Mouse (Mus musculus): Measurements from ENCODE around the gene Shroom3. TPM values are rescaled to one million over a fixed set of nuclear protein-coding genes. Genes with fewer than 3 reads are reported as not detected.

The Shroom3 gene
- polyA plus RNA-seq, 1 experiment: 1.3 TPM

DNA sequence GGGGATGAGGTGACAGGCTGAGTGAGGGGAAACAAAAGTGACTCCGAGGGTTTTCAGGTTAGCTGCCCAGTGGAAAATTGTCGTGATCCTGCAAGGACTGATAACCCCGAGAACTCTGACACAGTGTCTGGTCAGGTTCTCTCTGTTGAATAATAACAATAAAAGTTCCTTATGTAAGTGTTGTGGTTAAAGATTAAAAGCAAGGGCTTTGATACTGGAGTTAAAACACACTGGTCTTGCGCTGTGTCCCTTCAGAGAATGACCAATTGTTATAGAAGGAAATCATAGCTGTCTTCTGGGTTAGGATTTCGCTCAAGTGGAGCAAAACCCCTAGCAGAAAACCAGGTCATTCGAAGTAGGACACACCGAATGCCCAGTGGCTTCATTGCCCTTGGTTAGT, 140.3 kb downstream of the Shroom3 start:
- Histone ChIP-seq H3K4me1 (ENCODE audit: control insufficient read depth, insufficient read depth, low read length) (no peaks in the 10 kb centered on the region), H3K27ac (ENCODE audit: control insufficient read depth, insufficient read depth, low read depth, low read length, poor library complexity) (no peak overlapping the region), H3K4me3 (replicated peaks; ENCODE audit: control insufficient read depth, low read depth, low read length) (no peak overlapping the region)
- TF ChIP-seq CTCF (IDR thresholded peaks at IDR 0.05; ENCODE audit: control insufficient read depth, insufficient read depth, low read length) (no peak), POLR2A (IDR thresholded peaks at IDR 0.05; ENCODE audit: borderline replicate concordance, control insufficient read depth, low read depth, low read length) (no peak)
- WGBS: 87% methylated on average over 7 of the region's 7 CpGs

DNA sequence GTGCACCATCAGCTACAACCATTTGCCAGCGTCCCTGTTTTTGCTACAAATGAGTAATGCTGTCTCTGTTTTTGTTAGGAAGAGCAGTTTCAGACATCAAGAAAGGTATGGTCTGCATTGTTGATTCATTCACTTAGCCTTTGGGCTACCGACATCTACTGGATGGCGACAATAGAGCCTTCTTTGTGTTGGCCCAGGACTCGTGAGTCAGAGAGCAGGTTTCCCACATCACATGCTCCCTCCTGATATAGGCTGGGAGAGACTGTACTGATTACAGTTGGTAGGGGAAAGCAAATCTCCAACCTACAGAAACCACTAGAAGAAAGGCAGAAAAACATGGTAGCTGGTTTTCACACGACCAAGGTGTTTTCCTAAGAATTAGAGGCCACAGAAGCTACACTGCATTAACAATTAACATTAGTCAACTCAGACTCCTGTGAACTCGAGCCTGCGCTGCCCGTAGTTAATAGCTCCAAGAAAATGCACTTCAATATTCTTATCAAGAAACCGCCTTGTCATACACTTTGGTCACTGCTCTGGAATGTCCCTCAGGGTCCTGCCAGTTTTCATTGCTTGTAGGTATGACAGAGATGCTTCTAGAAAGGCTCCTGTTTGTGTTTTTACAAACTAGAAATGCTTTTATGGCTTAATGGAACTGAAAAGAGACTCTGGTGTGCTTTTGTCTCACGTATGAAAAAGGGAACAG, 141.2 kb downstream of the Shroom3 start:
- no peaks in the 10 kb centered on the region for H3K4me1 ChIP-seq (ENCODE audit: control insufficient read depth, insufficient read depth, low read length)

DNA sequence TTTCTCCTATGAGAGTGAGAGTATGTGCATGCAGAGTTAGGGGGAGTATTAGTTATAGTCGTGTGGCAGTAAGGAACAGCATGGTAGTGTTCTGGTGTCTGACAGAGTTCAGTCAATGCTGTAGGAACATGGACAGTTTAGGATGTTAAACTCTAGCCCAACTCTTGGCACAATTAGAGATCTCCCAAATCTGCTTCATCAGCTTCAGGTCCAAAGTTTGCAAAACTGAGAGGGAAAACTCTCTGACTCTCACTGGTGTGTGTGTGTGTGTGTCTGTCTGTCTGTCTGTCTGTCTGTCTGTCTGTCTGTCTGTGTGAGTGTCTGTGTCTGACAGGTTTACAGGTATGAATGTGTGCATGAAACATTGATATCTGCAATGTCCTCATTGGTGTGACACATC, 147.2 kb downstream of the Shroom3 start:
- Histone ChIP-seq H3K4me1 (ENCODE audit: control insufficient read depth, insufficient read depth, low read length) (no peaks in the 10 kb centered on the region), H3K4me3 (replicated peaks; ENCODE audit: control insufficient read depth, low read depth, low read length) (no peak overlapping the region), H3K27ac (ENCODE audit: control insufficient read depth, insufficient read depth, low read depth, low read length, poor library complexity) (no peak overlapping the region)
- 55% methylated on average over 1 of the region's 1 CpGs for WGBS
- TF ChIP-seq POLR2A (IDR thresholded peaks at IDR 0.05; ENCODE audit: borderline replicate concordance, control insufficient read depth, low read depth, low read length) (no peak), CTCF (IDR thresholded peaks at IDR 0.05; ENCODE audit: control insufficient read depth, insufficient read depth, low read length) (no peak)

More for the DNA sequence above, 141.2 kb downstream of the Shroom3 start:
- H3K27ac ChIP-seq (ENCODE audit: control insufficient read depth, insufficient read depth, low read depth, low read length, poor library complexity): no peak overlapping the region
- H3K4me3 ChIP-seq (replicated peaks; ENCODE audit: control insufficient read depth, low read depth, low read length): no peak overlapping the region
- 72% methylated on average over 10 of the region's 10 CpGs for WGBS
- TF ChIP-seq CTCF (IDR thresholded peaks at IDR 0.05; ENCODE audit: control insufficient read depth, insufficient read depth, low read length): no peak
- no peak for TF ChIP-seq POLR2A (IDR thresholded peaks at IDR 0.05; ENCODE audit: borderline replicate concordance, control insufficient read depth, low read depth, low read length)

DNA sequence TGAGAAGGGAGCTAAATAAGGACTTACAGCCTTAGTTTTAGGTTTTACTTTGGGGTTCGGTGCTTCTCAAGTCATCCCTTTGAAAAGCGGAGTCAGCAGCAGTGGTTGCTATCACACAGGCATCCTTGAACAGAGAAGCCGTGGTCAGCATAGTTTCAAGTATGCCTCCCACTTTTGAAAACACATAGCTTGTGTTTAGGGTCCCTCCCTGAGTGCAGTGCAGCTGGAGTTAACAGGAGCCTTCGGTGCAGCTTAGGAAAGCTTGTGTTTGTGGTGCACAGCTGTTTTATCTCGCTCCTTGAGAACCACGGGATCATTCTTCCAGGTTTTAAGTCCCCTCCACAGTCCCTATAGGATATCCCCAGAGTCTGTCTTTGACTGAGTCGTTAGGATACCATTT, 151.3 kb downstream of the Shroom3 start:
- Histone ChIP-seq H3K4me3 (replicated peaks; ENCODE audit: control insufficient read depth, low read depth, low read length) (no peak overlapping the region), H3K4me1 (ENCODE audit: control insufficient read depth, insufficient read depth, low read length) (no peaks in the 10 kb centered on the region), H3K27ac (ENCODE audit: control insufficient read depth, insufficient read depth, low read depth, low read length, poor library complexity) (no peak overlapping the region)
- 77% methylated on average over 7 of the region's 7 CpGs for WGBS
- TF ChIP-seq CTCF (IDR thresholded peaks at IDR 0.05; ENCODE audit: control insufficient read depth, insufficient read depth, low read length): no peak
- TF ChIP-seq POLR2A (IDR thresholded peaks at IDR 0.05; ENCODE audit: borderline replicate concordance, control insufficient read depth, low read depth, low read length): no peak

DNA sequence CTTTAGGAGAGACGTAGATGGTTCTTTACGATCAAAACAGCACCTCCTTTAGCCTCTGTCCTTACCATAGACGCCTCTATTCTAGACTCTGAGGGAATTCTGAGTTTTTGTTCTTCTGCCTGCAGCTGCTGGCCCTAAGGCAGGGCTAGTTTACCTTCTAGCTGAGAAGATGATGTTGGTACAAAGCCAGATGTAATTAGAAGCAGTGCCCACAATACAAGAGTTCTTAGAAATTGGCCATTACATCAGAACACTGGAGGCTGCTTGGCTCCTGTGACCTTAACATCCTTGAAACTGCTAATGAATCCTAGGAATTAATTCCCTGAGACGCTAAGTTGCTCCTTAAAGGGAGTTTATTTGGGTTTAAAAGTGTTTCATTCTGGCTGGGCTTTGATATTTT, 154.1 kb downstream of the Shroom3 start:
- no peaks in the 10 kb centered on the region for H3K4me1 ChIP-seq (ENCODE audit: control insufficient read depth, insufficient read depth, low read length)
- 82% methylated on average over 4 of the region's 4 CpGs for WGBS
- no peak for TF ChIP-seq CTCF (IDR thresholded peaks at IDR 0.05; ENCODE audit: control insufficient read depth, insufficient read depth, low read length)
- no peak for TF ChIP-seq POLR2A (IDR thresholded peaks at IDR 0.05; ENCODE audit: borderline replicate concordance, control insufficient read depth, low read depth, low read length)
- H3K4me3 ChIP-seq (replicated peaks; ENCODE audit: control insufficient read depth, low read depth, low read length): no peak overlapping the region
- H3K27ac ChIP-seq (ENCODE audit: control insufficient read depth, insufficient read depth, low read depth, low read length, poor library complexity): no peak overlapping the region

DNA sequence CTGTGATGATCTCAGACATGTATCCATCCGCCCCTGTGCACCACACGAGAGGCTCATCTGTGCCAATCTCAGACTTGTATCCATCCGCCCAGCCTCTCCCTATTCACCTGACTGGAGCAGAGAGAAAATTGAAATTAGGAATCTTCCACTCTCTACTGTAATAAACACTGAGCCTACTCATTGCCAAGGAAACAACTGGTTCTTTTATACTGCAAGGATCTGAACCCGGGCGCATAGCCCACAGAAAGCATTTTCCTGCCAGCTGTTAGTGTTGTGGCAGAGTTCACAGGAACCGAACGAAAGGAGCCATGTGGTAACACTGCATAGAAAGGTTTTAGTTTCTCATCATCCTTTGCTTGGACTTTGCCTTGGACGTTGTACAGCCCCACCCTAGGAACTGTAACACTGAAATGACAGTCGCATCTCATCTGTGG, 155.1 kb downstream of the Shroom3 start:
- TF ChIP-seq CTCF (IDR thresholded peaks at IDR 0.05; ENCODE audit: control insufficient read depth, insufficient read depth, low read length): no peak
- TF ChIP-seq POLR2A (IDR thresholded peaks at IDR 0.05; ENCODE audit: borderline replicate concordance, control insufficient read depth, low read depth, low read length): no peak
- 69% methylated on average over 9 of the region's 9 CpGs for WGBS
- Histone ChIP-seq H3K4me3 (replicated peaks; ENCODE audit: control insufficient read depth, low read depth, low read length) (no peak overlapping the region), H3K27ac (ENCODE audit: control insufficient read depth, insufficient read depth, low read depth, low read length, poor library complexity) (no peak overlapping the region), H3K4me1 (ENCODE audit: control insufficient read depth, insufficient read depth, low read length) (no peaks in the 10 kb centered on the region)

DNA sequence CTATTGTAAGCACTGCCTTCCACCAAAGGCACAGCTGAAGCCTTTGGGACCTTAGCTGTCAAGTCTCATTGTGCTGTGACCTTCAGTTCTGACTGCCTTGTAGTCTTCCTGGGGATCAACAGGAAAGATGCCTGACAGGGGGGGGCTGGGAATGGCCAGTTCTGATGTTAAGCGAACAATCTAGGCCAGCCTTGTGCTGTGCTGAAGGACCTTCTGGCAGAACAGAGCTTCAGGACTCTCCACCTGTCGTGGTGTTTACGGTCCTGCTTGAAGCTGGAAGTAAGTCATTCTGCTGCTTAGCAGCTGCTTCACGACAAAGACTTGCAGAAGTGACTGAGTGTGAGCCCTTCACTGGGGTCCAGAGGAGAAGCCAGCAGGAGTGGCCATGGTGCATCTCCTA, 156.1 kb downstream of the Shroom3 start:
- no peak for TF ChIP-seq POLR2A (IDR thresholded peaks at IDR 0.05; ENCODE audit: borderline replicate concordance, control insufficient read depth, low read depth, low read length)
- 77% methylated on average over 4 of the region's 4 CpGs for WGBS
- Histone ChIP-seq H3K4me1 (ENCODE audit: control insufficient read depth, insufficient read depth, low read length) (no peaks in the 10 kb centered on the region), H3K4me3 (replicated peaks; ENCODE audit: control insufficient read depth, low read depth, low read length) (no peak overlapping the region), H3K27ac (ENCODE audit: control insufficient read depth, insufficient read depth, low read depth, low read length, poor library complexity) (no peak overlapping the region)

DNA sequence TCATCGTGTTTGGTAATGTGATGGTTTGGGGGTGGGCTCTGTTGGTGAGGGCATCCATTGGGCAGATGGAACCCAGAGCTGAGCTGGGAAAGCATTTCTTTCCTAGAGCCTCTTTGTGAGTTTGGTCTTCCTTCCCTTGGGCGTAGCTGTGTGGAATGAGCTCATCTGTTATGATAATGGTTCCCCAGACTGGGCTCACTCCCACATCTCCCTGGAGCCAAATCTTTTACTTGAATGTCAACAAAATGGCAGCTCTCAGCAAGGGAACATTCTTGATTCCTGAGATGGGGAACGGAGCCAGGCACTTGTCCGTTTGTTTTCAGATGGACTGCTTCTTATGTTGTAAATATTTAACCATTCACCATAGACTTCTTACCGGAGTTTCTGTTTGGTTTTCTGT, 158.2 kb downstream of the Shroom3 start:
- Histone ChIP-seq H3K4me3 (replicated peaks; ENCODE audit: control insufficient read depth, low read depth, low read length) (no peak overlapping the region), H3K27ac (ENCODE audit: control insufficient read depth, insufficient read depth, low read depth, low read length, poor library complexity) (no peak overlapping the region), H3K4me1 (ENCODE audit: control insufficient read depth, insufficient read depth, low read length) (no peaks in the 10 kb centered on the region)
- TF ChIP-seq CTCF (IDR thresholded peaks at IDR 0.05; ENCODE audit: control insufficient read depth, insufficient read depth, low read length) (no peak), POLR2A (IDR thresholded peaks at IDR 0.05; ENCODE audit: borderline replicate concordance, control insufficient read depth, low read depth, low read length) (no peak)
- 75% methylated on average over 5 of the region's 5 CpGs for WGBS

DNA sequence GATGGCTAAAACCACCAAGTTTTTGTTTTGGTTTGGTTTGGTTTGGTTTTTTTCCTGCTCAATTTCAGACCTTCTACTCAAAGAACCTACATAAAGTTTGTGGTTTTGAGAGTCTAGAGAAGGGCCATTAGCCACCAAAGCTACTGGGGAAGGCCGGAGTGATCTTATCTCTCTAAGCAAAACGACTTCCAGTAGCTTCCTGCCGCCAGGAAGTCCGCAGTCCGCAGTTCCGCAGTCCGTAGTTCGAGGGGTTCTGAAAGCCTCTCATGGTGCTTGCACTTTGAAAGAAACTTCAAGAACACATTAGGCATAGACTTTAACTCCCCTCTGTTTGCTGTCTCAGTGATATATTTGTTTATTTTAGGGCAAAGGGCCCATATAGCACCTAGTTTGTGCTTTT, 159.2 kb downstream of the Shroom3 start:
- H3K4me3 ChIP-seq (replicated peaks; ENCODE audit: control insufficient read depth, low read depth, low read length): no peak overlapping the region
- TF ChIP-seq CTCF (IDR thresholded peaks at IDR 0.05; ENCODE audit: control insufficient read depth, insufficient read depth, low read length) (no peak), POLR2A (IDR thresholded peaks at IDR 0.05; ENCODE audit: borderline replicate concordance, control insufficient read depth, low read depth, low read length) (no peak)
- no peak overlapping the region for H3K27ac ChIP-seq (ENCODE audit: control insufficient read depth, insufficient read depth, low read depth, low read length, poor library complexity)
- WGBS: 3% methylated on average over 8 of the region's 8 CpGs
- no peaks in the 10 kb centered on the region for H3K4me1 ChIP-seq (ENCODE audit: control insufficient read depth, insufficient read depth, low read length)

Measured in bone marrow, adult 2 months (tissue).